Comparison of ENCODE assay signal across 8 mouse cellular contexts in the genomic region with DNA sequence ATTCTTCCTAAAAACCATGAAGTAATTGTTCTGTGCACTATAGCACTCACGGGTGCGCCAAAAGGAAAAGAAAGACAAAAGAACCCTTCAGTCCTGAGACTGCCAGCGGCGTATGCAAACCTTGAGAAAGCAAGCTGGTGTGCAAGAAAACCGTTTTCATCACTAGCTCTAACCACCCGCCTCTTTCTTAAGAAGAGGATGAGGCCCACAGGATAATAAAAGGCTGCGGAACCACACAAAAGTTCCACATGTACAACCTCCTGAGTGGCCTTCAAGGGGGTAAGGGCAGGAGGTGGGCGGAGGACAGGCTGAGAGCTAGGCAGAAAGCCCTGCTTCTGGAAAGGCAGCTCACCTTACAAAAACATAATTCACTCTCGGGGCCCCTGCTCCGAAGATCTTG.
DNase-seq lines count a peak whose midpoint lies in the region; ATAC-seq lines count a peak whose summit lies in the region.

No protein-coding gene starts in this region.

- H3K9me3 ChIP-seq in liver, embryonic 11.5 days (ENCODE audit: control insufficient read depth, low read length): no peaks in the 10 kb centered on the region
- no peaks in the 10 kb centered on the region for H3K9me3 ChIP-seq in forebrain, embryonic 10.5 days
- no peaks in the 10 kb centered on the region for H3K9me3 ChIP-seq in limb, embryonic 10.5 days (replicated peaks)
- H3K9me3 ChIP-seq in neural tube, embryonic 14.5 days (ENCODE audit: control insufficient read depth, low read length): no peaks in the 10 kb centered on the region

- no peak overlapping the region for H3K27ac ChIP-seq in liver, embryonic 11.5 days (ENCODE audit: low read depth, low read length)
- peak overlapping the region; percentile 95 for H3K27ac ChIP-seq in forebrain, embryonic 10.5 days
- H3K27ac ChIP-seq in limb, embryonic 10.5 days: peak overlapping the region; percentile 87
- H3K27ac ChIP-seq in neural tube, embryonic 14.5 days (ENCODE audit: low read depth, low read length): peak overlapping the region; percentile 78

- peak overlapping the region; percentile 38 for H3K4me3 ChIP-seq in liver, embryonic 11.5 days (ENCODE audit: low read depth, low read length)
- H3K4me3 ChIP-seq in forebrain, embryonic 10.5 days: peak overlapping the region; percentile 49
- H3K4me3 ChIP-seq in limb, embryonic 10.5 days: peak overlapping the region; percentile 55
- peak overlapping the region; percentile 18 for H3K4me3 ChIP-seq in neural tube, embryonic 14.5 days (ENCODE audit: low read depth, low read length)

- 0 out of 2 replicates have a peak, but pooled peaks cover 3% of the 10 kb centered on the region for H3K27me3 ChIP-seq in liver, embryonic 11.5 days (replicated peaks; ENCODE audit: control insufficient read depth, insufficient read depth, low read length)
- no peaks in the 10 kb centered on the region for H3K27me3 ChIP-seq in forebrain, embryonic 10.5 days (ENCODE audit: poor library complexity, severe bottlenecking)
- H3K27me3 ChIP-seq in limb, embryonic 10.5 days (ENCODE audit: low read depth, poor library complexity, severe bottlenecking): 0 out of 2 replicates have a peak, but pooled peaks cover 9% of the 10 kb centered on the region
- H3K27me3 ChIP-seq in neural tube, embryonic 14.5 days (ENCODE audit: control insufficient read depth, insufficient read depth, low read length): no peaks in the 10 kb centered on the region; the same call in 1 of the 2 replicates

- no peak for DNase-seq in liver, embryonic 11.5 days (ENCODE audit: low spot score)
- DNase-seq in liver: no peak
- no peak for DNase-seq in forebrain, embryonic 10.5 days (ENCODE audit: extremely low spot score, low spot score)
- no peak for DNase-seq in limb, embryonic 10.5 days (ENCODE audit: low spot score)
- no peak for DNase-seq in urinary bladder, postnatal 25 days (ENCODE audit: low spot score)
- DNase-seq in gastrocnemius, postnatal 4 days (ENCODE audit: low spot score in 2 of 2): no peak

- no peak overlapping the region for H3K9ac ChIP-seq in liver, embryonic 11.5 days (ENCODE audit: low read depth, low read length)
- H3K9ac ChIP-seq in neural tube, embryonic 14.5 days (replicated peaks; ENCODE audit: low read depth, low read length): peak overlapping the region; percentile 22; the same call in 1 of the 2 replicates

- H3K4me2 ChIP-seq in liver, embryonic 11.5 days: peak overlapping the region; percentile 62
- H3K4me2 ChIP-seq in neural tube, embryonic 14.5 days (ENCODE audit: low read depth, low read length): peak overlapping the region; percentile 69

- no peaks in the 10 kb centered on the region for H3K36me3 ChIP-seq in liver, embryonic 11.5 days (ENCODE audit: control insufficient read depth, insufficient read depth, low read length)
- H3K36me3 ChIP-seq in forebrain, embryonic 10.5 days (replicated peaks): no peaks in the 10 kb centered on the region
- no peaks in the 10 kb centered on the region for H3K36me3 ChIP-seq in limb, embryonic 10.5 days
- no peaks in the 10 kb centered on the region for H3K36me3 ChIP-seq in neural tube, embryonic 14.5 days (ENCODE audit: control insufficient read depth, insufficient read depth, low read length)

- H3K4me1 ChIP-seq in liver, embryonic 11.5 days (replicated peaks; ENCODE audit: control insufficient read depth, insufficient read depth, low read length): peaks cover 4% of the 10 kb centered on the region; the same call in 1 of the 2 replicates
- peaks cover 69% of the 10 kb centered on the region for H3K4me1 ChIP-seq in forebrain, embryonic 10.5 days
- peaks cover 33% of the 10 kb centered on the region for H3K4me1 ChIP-seq in limb, embryonic 10.5 days
- H3K4me1 ChIP-seq in neural tube, embryonic 14.5 days (ENCODE audit: control insufficient read depth, insufficient read depth, low read length): peaks cover 7% of the 10 kb centered on the region; the same call in 1 of the 2 replicates

- 12% methylated on average over 10 of the region's 10 CpGs for WGBS in liver, embryonic 11.5 days
- WGBS in forebrain, embryonic 10.5 days: 3% methylated on average over 10 of the region's 10 CpGs
- WGBS in limb, embryonic 10.5 days: 10% methylated on average over 10 of the region's 10 CpGs
- WGBS in neural tube, embryonic 14.5 days: 1% methylated on average over 10 of the region's 10 CpGs

- ATAC-seq in liver, embryonic 11.5 days (replicated peaks; ENCODE audit: low FRiP score): no peak
- ATAC-seq in neural tube, embryonic 14.5 days (ENCODE audit: low read depth): peak; percentile 25
- ATAC-seq in erythroblast, adult 5-6 weeks (replicated peaks; ENCODE audit: low FRiP score, poor library complexity, severe bottlenecking): no peak
